Mouse (Mus musculus): Measurements from ENCODE around the gene Zfp282.

GRCm38 (mm10) chr6:47911650-47912049, 34.6 kb downstream of the Zfp282 start:
- TF ChIP-seq TCF12 (IDR thresholded peaks at IDR 0.05; ENCODE audit: insufficient read depth, poor library complexity, severe bottlenecking) (no peak), MAX (IDR thresholded peaks at IDR 0.05; ENCODE audit: low read depth) (no peak), REST (IDR thresholded peaks at IDR 0.05; ENCODE audit: insufficient read depth, insufficient read length) (no peak), MYOG (IDR thresholded peaks at IDR 0.05; ENCODE audit: control insufficient read depth in 1 of 3, insufficient read depth in 1 of 3, insufficient read length in 2 of 3, low read depth in 2 of 3) (no peak), E2F4 (IDR thresholded peaks at IDR 0.05; ENCODE audit: insufficient read depth) (no peak), CEBPB (IDR thresholded peaks at IDR 0.05; ENCODE audit: insufficient read depth, poor library complexity, severe bottlenecking) (no peak), POLR2A (IDR thresholded peaks at IDR 0.05; ENCODE audit: insufficient read length, low read depth) (no peak), USF1 (IDR thresholded peaks at IDR 0.05; ENCODE audit: low read depth) (no peak), MYOD1 (IDR thresholded peaks at IDR 0.05; ENCODE audit: control insufficient read depth in 1 of 3, insufficient read length in 2 of 3, low read depth in 2 of 3) (no peak)
